Mouse (Mus musculus) bone marrow macrophage, adult 2 months (primary cell): ENCODE data around the gene Galnt6. TPM values are rescaled to one million over a fixed set of nuclear protein-coding genes. Genes with fewer than 3 reads are reported as not detected.

ENCODE experiments used
- H3K27ac ChIP-seq: 2 replicates; pipeline ENCODE4 v1.5.1; 2012; ENCODE audit warnings: low read depth, low read length; ENCODE audit not compliant: insufficient read depth
- H3K4me1 ChIP-seq: 2 replicates; pipeline ENCODE4 v1.6.1; 2012; ENCODE audit warnings: low read length; ENCODE audit not compliant: control insufficient read depth, insufficient read depth
- H3K4me3 ChIP-seq: 2 replicates; pipeline ENCODE4 v1.5.1; 2012; ENCODE audit warnings: mild to moderate bottlenecking, low read length, moderate library complexity; ENCODE audit not compliant: insufficient read depth
- CTCF ChIP-seq: IDR thresholded peaks from 2 replicates; pipeline ENCODE4 v1.5.1; 2012; ENCODE audit warnings: low read depth, mild to moderate bottlenecking, low read length, moderate library complexity
- POLR2A ChIP-seq: IDR thresholded peaks from 2 replicates; pipeline ENCODE4 v1.6.1; 2012; ENCODE audit warnings: mild to moderate bottlenecking, low read depth, low read length, borderline replicate concordance
- polyA plus RNA-seq: library from polyadenylated mRNA; stranded (reverse); fragments of >200 nt; gene quantifications from 2 replicates; pipeline ENCODE4 v1.2.4, GENCODE M21; 2012; ENCODE audit not compliant: missing spikeins, insufficient read depth, insufficient read length

Galnt6 gene
- polyA plus RNA-seq, 1 experiment, result 14.9 TPM

GRCm38 (mm10) chr15:100721445-100721844, 7.7 kb downstream of the Galnt6 start:
- H3K4me3 ChIP-seq, result no peak overlapping the region
- H3K27ac ChIP-seq, result no peak overlapping the region
- H3K4me1 ChIP-seq, result peaks cover 15% of the 10 kb centered on the region
- TF ChIP-seq POLR2A (no peak), CTCF (no peak)

GRCm38 (mm10) chr15:100720066-100720465, 9.1 kb downstream of the Galnt6 start:
- TF ChIP-seq POLR2A (no peak), CTCF (no peak)
- no peak overlapping the region for H3K4me3 ChIP-seq
- no peak overlapping the region for H3K27ac ChIP-seq
- peaks cover 15% of the 10 kb centered on the region for H3K4me1 ChIP-seq

GRCm38 (mm10) chr15:100719217-100719616, 10.0 kb downstream of the Galnt6 start:
- TF ChIP-seq CTCF, result no peak
- Histone ChIP-seq H3K4me1 (peaks cover 15% of the 10 kb centered on the region), H3K27ac (no peak overlapping the region)

GRCm38 (mm10) chr15:100718572-100718971, 10.6 kb downstream of the Galnt6 start:
- H3K27ac ChIP-seq, result no peak overlapping the region
- H3K4me3 ChIP-seq, result no peak overlapping the region
- peaks cover 15% of the 10 kb centered on the region for H3K4me1 ChIP-seq
- TF ChIP-seq CTCF, result peak; percentile 51; the same call in 1 of the 2 replicates
- TF ChIP-seq POLR2A, result no peak

More at GRCm38 (mm10) chr15:100719217-100719616, 10.0 kb downstream of the Galnt6 start:
- H3K4me3 ChIP-seq, result no peak overlapping the region

- no peak overlapping the region for H3K4me3 ChIP-seq
- peaks cover 15% of the 10 kb centered on the region for H3K4me1 ChIP-seq
- TF ChIP-seq POLR2A (no peak), CTCF (no peak)
- no peak overlapping the region for H3K27ac ChIP-seq
These were observed 11.2 kb downstream of the Galnt6 start for GRCm38 (mm10) chr15:100717933-100718332.

GRCm38 (mm10) chr15:100715399-100715993, 13.7 kb downstream of the Galnt6 start:
- H3K4me3 ChIP-seq, result no peak overlapping the region
- no peak overlapping the region for H3K27ac ChIP-seq
- TF ChIP-seq CTCF, result no peak
- TF ChIP-seq POLR2A, result no peak
- H3K4me1 ChIP-seq, result peaks cover 4% of the 10 kb centered on the region; the same call in 1 of the 2 replicates

- Histone ChIP-seq H3K4me3 (no peak overlapping the region), H3K4me1 (peaks cover 4% of the 10 kb centered on the region; the same call in 1 of the 2 replicates), H3K27ac (no peak overlapping the region)
- TF ChIP-seq POLR2A, result no peak
- TF ChIP-seq CTCF, result no peak
These were observed 14.7 kb downstream of the Galnt6 start for GRCm38 (mm10) chr15:100714470-100714869.

GRCm38 (mm10) chr15:100710838-100711237, 18.3 kb downstream of the Galnt6 start:
- Histone ChIP-seq H3K4me3 (no peak overlapping the region), H3K27ac (no peak overlapping the region), H3K4me1 (no peaks in the 10 kb centered on the region)
- TF ChIP-seq CTCF (no peak), POLR2A (no peak)

- TF ChIP-seq CTCF, result no peak
- no peak for TF ChIP-seq POLR2A
- Histone ChIP-seq H3K4me1 (no peaks in the 10 kb centered on the region), H3K4me3 (no peak overlapping the region), H3K27ac (no peak overlapping the region)
These were observed 20.6 kb downstream of the Galnt6 start for GRCm38 (mm10) chr15:100708433-100709078.

- Histone ChIP-seq H3K4me3 (no peak overlapping the region), H3K27ac (no peak overlapping the region), H3K4me1 (no peaks in the 10 kb centered on the region)
- no peak for TF ChIP-seq CTCF
These were observed 22.9 kb downstream of the Galnt6 start for GRCm38 (mm10) chr15:100706226-100706625.
